Mouse (Mus musculus) E14TG2a.4 (cell line): ENCODE data around the gene Kif11.

ENCODE experiments used
- CTCF ChIP-seq: conservative IDR thresholded peaks from 2 replicates; pipeline ENCODE4 v1.5.1; 2014; ENCODE audit warnings: low read length
- NANOG ChIP-seq: IDR thresholded peaks from 2 replicates; pipeline ENCODE4 v1.6.1; 2014; ENCODE audit warnings: borderline replicate concordance, low read length, mixed read lengths

DNA sequence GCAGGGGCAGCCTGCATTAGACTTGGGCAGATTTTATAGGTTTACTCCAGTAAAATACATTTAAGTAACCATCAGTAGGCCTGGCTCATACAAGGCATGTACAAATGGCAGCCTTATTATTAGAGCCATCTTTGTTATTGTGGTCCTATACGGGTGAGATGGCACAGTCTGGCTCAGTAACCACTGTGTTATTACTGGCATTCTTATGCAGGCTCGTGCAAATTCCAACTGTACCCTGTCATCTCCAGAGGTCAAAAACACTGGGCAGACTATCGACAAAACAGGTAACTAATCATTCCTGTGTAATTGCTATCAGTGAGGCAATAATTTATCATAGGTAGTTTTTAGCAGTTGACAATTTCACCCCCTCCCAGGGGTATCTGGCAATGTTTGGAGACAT lies 29.9 kb upstream of the Kif11 start:
- TF ChIP-seq NANOG (no peak), CTCF (no peak)
